Mouse (Mus musculus) heart, postnatal 25 days (tissue): ENCODE measurements around the gene Rfx7. TPM values are rescaled to one million over a fixed set of nuclear protein-coding genes. Genes with fewer than 3 reads are reported as not detected.
"Not testable (repeated sequence)": the region's sequence is repeated elsewhere in the genome, so short reads cannot be mapped to it uniquely, and the experiment has no call there.

Source experiments
- DNase-seq: peaks from one replicate; pipeline ENCODE4 v3.0.0; 2022; ENCODE audit warnings: low spot score
- intact Hi-C: fragments of 180-260 bp; cut with DNase I; formaldehyde crosslinking; loops from one replicate; pipeline ENCODE4 v1.15.1; 2025
- microRNA-seq: library from miRNA; unstranded; fragments of <30 nt; microRNA quantifications from one replicate; pipeline ENCODE4 v1.2.0, GENCODE M21; 2022
- total RNA-seq, 2 experiments: library from RNA; stranded (reverse); gene quantifications; 2 replicates each; pipeline ENCODE4 v1.2.3; 2021

The Rfx7 gene
- total RNA-seq, 2 experiments from 2014 or later: 8.7 to 10.3 TPM

- DNase-seq: no peak
- intact Hi-C loops: no loop called here
These were observed 128.9 kb downstream of the Rfx7 start for GRCm38 (mm10) chr9:72660911-72661310.

GRCm38 (mm10) chr9:72661561-72661894 lies 129.5 kb downstream of the Rfx7 start:
- intact Hi-C loops: no loop called here
- DNase-seq: no peak

- peak; percentile 95 for DNase-seq
- intact Hi-C loops: loop anchor here (2.0 kb wide), 1 partner anchor 21 kb away; no protein-coding TSS in a partner anchor
These were observed 130.0 kb downstream of the Rfx7 start, which contains the start of gene Nedd4 for GRCm38 (mm10) chr9:72661895-72662661. Gene Nedd4 (plus strand): TSS chr9:72662346.

GRCm38 (mm10) chr9:72662691-72663533 lies 130.9 kb downstream of the Rfx7 start:
- intact Hi-C loops: loop anchor here (2.0 kb wide), 1 partner anchor 22 kb away; no protein-coding TSS in a partner anchor
- peak; percentile 80 for DNase-seq

GRCm38 (mm10) chr9:72663534-72663918 lies 131.5 kb downstream of the Rfx7 start:
- intact Hi-C loops: loop anchor here (2.0 kb wide), 1 partner anchor 23 kb away; no protein-coding TSS in a partner anchor
- no peak for DNase-seq

GRCm38 (mm10) chr9:72664409-72665351 lies 132.6 kb downstream of the Rfx7 start:
- DNase-seq: no peak
- intact Hi-C loops: no loop called here

GRCm38 (mm10) chr9:72665517-72665916 lies 133.5 kb downstream of the Rfx7 start:
- no peak for DNase-seq
- intact Hi-C loops: no loop called here

- intact Hi-C loops, DNase-seq: not testable (repeated sequence)
These were observed 134.4 kb downstream of the Rfx7 start for GRCm38 (mm10) chr9:72666352-72667021.

GRCm38 (mm10) chr9:72667126-72667525 lies 135.1 kb downstream of the Rfx7 start:
- no peak for DNase-seq
- intact Hi-C loops: no loop called here

GRCm38 (mm10) chr9:72669383-72669782 lies 137.3 kb downstream of the Rfx7 start:
- intact Hi-C loops: no loop called here
- no peak for DNase-seq

GRCm38 (mm10) chr9:72672361-72672760 lies 140.3 kb downstream of the Rfx7 start:
- intact Hi-C loops: loop anchor here (1.0 to 5.0 kb wide), 4 partner anchors 18 to 215 kb away; partner anchors contain the start of gene Rfx7
- DNase-seq: peak; percentile 43

Small RNA genes within 50 kb of the gene (microRNA-seq; reads per million reads assigned to microRNA genes)
- gene Gm28010: not detected

Other genes with a start within 250 kb of the Rfx7 start
- under 1 TPM; 0.11 to 0.13 TPM for gene Mns1, start 94.2 kb upstream of the Rfx7 start, total RNA-seq
- gene Tex9, start 40.0 kb upstream of the Rfx7 start, total RNA-seq: 1 to 10 TPM; 1.6 to 2.6 TPM
- gene Nedd4, start 130.1 kb downstream of the Rfx7 start, total RNA-seq: 100 to 1,000 TPM; 337 to 377 TPM